Mouse (Mus musculus) spleen, adult 2 months (tissue): ENCODE data around the gene Tgfbr2.

Experiments used
- CTCF ChIP-seq: fragments of 200-500 bp; IDR thresholded peaks from 2 replicates; pipeline ENCODE4 v1.5.1; 2011; ENCODE audit warnings: mild to moderate bottlenecking, inconsistent platforms; ENCODE audit not compliant: insufficient read depth, insufficient read length, insufficient replicate concordance; ENCODE audit errors: extremely low read depth
- POLR2A ChIP-seq: fragments of 200-500 bp; IDR thresholded peaks from 2 replicates; pipeline ENCODE4 v1.6.1; 2011; ENCODE audit warnings: low read depth, low read length, inconsistent platforms

DNA sequence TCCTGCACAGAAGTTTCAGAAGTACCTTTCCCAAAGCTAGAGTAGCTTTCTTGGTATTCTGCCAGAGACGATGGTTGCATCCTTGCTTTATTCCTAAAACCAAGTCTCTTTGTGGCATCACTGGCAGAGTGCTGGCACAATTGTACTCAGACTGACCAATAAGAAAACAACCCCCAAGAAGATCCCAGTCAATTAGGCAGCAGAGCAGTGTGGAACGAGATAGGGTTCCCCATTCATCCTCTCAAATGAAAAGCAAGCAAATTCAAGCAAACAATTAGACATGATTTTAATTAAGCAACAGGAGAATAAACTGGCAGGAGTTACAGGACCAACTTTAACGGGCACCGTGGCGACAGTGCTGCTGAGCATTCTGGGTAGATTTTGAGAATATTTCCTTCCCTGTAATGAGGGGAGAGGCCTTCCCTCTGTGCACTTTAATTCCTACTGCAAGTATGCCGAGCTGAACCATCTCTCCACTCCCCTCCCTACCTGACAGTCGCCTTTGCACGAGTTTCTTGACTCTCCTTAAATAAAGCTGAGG lies 56.8 kb downstream of the Tgfbr2 start:
- TF ChIP-seq CTCF, result no peak
- no peak for TF ChIP-seq POLR2A
